Mouse (Mus musculus): Measurements from ENCODE around the gene Ski. TPM values are rescaled to one million over a fixed set of nuclear protein-coding genes. Genes with fewer than 3 reads are reported as not detected.
A peak's percentile ranks its signal among the peaks of the same experiment; 100 is the strongest.

The Ski gene
- polyA plus RNA-seq, 1 experiment from 2014 or later, result 15.1 TPM

- no peak overlapping the region for H3K27ac ChIP-seq (ENCODE audit: low read depth, low read length)
- DNase-seq (ENCODE audit: low spot score), result no peak
- peaks cover 76% of the 10 kb centered on the region for H3K4me1 ChIP-seq (ENCODE audit: control insufficient read depth, insufficient read depth, low read length)
- H3K9me3 ChIP-seq (ENCODE audit: control insufficient read depth, low read length), result no peaks in the 10 kb centered on the region
- no peaks in the 10 kb centered on the region for H3K27me3 ChIP-seq (ENCODE audit: control insufficient read depth, insufficient read depth, low read length)
- no peak for ATAC-seq (ENCODE audit: insufficient read depth, low FRiP score, low TSS enrichment)
- 68% methylated on average over 9 of the region's 9 CpGs for WGBS
- no peak overlapping the region; the same call in 1 of the 2 replicates for H3K9ac ChIP-seq (ENCODE audit: low read length)
- H3K36me3 ChIP-seq (ENCODE audit: control insufficient read depth, insufficient read depth, low read length), result no peaks in the 10 kb centered on the region; the same call in 1 of the 2 replicates
- peak overlapping the region; percentile 96; the same call in 1 of the 2 replicates for H3K4me3 ChIP-seq (ENCODE audit: low read depth, low read length)
- H3K4me2 ChIP-seq (ENCODE audit: low read depth), result peak overlapping the region; percentile 100
These were observed 4.2 kb downstream of the Ski start for GRCm38 (mm10) chr4:155218104-155218732.

GRCm38 (mm10) chr4:155217241-155218103, 4.9 kb downstream of the Ski start:
- no peak for DNase-seq (ENCODE audit: low spot score)
- H3K27ac ChIP-seq (ENCODE audit: low read depth, low read length), result no peak overlapping the region
- no peak overlapping the region; the same call in 1 of the 2 replicates for H3K4me3 ChIP-seq (ENCODE audit: low read depth, low read length)
- no peaks in the 10 kb centered on the region for H3K27me3 ChIP-seq (ENCODE audit: control insufficient read depth, insufficient read depth, low read length)
- H3K4me2 ChIP-seq (ENCODE audit: low read depth), result peak overlapping the region; percentile 24; the same call in 1 of the 2 replicates
- H3K9me3 ChIP-seq (ENCODE audit: control insufficient read depth, low read length), result no peaks in the 10 kb centered on the region
- H3K4me1 ChIP-seq (ENCODE audit: control insufficient read depth, insufficient read depth, low read length), result peaks cover 76% of the 10 kb centered on the region
- H3K36me3 ChIP-seq (ENCODE audit: control insufficient read depth, insufficient read depth, low read length), result no peaks in the 10 kb centered on the region; the same call in 1 of the 2 replicates
- no peak for ATAC-seq (ENCODE audit: insufficient read depth, low FRiP score, low TSS enrichment)
- H3K9ac ChIP-seq (ENCODE audit: low read length), result no peak overlapping the region
- WGBS, result 43% methylated on average over 12 of the region's 12 CpGs

- H3K36me3 ChIP-seq (ENCODE audit: control insufficient read depth, insufficient read depth, low read length), result no peaks in the 10 kb centered on the region; the same call in 1 of the 2 replicates
- no peak overlapping the region for H3K4me3 ChIP-seq (ENCODE audit: low read depth, low read length)
- H3K9me3 ChIP-seq (ENCODE audit: control insufficient read depth, low read length), result no peaks in the 10 kb centered on the region
- no peak overlapping the region for H3K9ac ChIP-seq (ENCODE audit: low read length)
- WGBS, result 66% methylated on average over 12 of the region's 12 CpGs
- no peak overlapping the region for H3K4me2 ChIP-seq (ENCODE audit: low read depth)
- no peaks in the 10 kb centered on the region for H3K27me3 ChIP-seq (ENCODE audit: control insufficient read depth, insufficient read depth, low read length)
- DNase-seq (ENCODE audit: low spot score) (no peak), ATAC-seq (ENCODE audit: insufficient read depth, low FRiP score, low TSS enrichment) (no peak)
- peaks cover 73% of the 10 kb centered on the region for H3K4me1 ChIP-seq (ENCODE audit: control insufficient read depth, insufficient read depth, low read length)
- H3K27ac ChIP-seq (ENCODE audit: low read depth, low read length), result no peak overlapping the region
These were observed 6.4 kb downstream of the Ski start for GRCm38 (mm10) chr4:155215773-155216630.

GRCm38 (mm10) chr4:155215203-155215602, 7.2 kb downstream of the Ski start:
- H3K9ac ChIP-seq (ENCODE audit: low read length), result no peak overlapping the region
- no peak overlapping the region for H3K4me3 ChIP-seq (ENCODE audit: low read depth, low read length)
- H3K4me2 ChIP-seq (ENCODE audit: low read depth), result no peak overlapping the region
- no peak for DNase-seq (ENCODE audit: low spot score)
- peaks cover 68% of the 10 kb centered on the region for H3K4me1 ChIP-seq (ENCODE audit: control insufficient read depth, insufficient read depth, low read length)
- H3K27ac ChIP-seq (ENCODE audit: low read depth, low read length), result no peak overlapping the region
- no peaks in the 10 kb centered on the region for H3K27me3 ChIP-seq (ENCODE audit: control insufficient read depth, insufficient read depth, low read length)
- ATAC-seq (ENCODE audit: insufficient read depth, low FRiP score, low TSS enrichment), result no peak
- H3K36me3 ChIP-seq (ENCODE audit: control insufficient read depth, insufficient read depth, low read length), result no peaks in the 10 kb centered on the region; the same call in 1 of the 2 replicates
- WGBS, result 56% methylated on average over 9 of the region's 9 CpGs
- H3K9me3 ChIP-seq (ENCODE audit: control insufficient read depth, low read length), result no peaks in the 10 kb centered on the region

GRCm38 (mm10) chr4:155214793-155215192, 7.6 kb downstream of the Ski start:
- H3K4me2 ChIP-seq (ENCODE audit: low read depth), result no peak overlapping the region
- no peak overlapping the region for H3K9ac ChIP-seq (ENCODE audit: low read length)
- no peak for ATAC-seq (ENCODE audit: insufficient read depth, low FRiP score, low TSS enrichment)
- H3K4me1 ChIP-seq (ENCODE audit: control insufficient read depth, insufficient read depth, low read length), result peaks cover 64% of the 10 kb centered on the region
- 71% methylated on average over 10 of the region's 10 CpGs for WGBS
- H3K9me3 ChIP-seq (ENCODE audit: control insufficient read depth, low read length), result no peaks in the 10 kb centered on the region
- no peaks in the 10 kb centered on the region for H3K27me3 ChIP-seq (ENCODE audit: control insufficient read depth, insufficient read depth, low read length)
- H3K27ac ChIP-seq (ENCODE audit: low read depth, low read length), result no peak overlapping the region
- no peak for DNase-seq (ENCODE audit: low spot score)
- H3K36me3 ChIP-seq (ENCODE audit: control insufficient read depth, insufficient read depth, low read length), result no peaks in the 10 kb centered on the region; the same call in 1 of the 2 replicates
- no peak overlapping the region for H3K4me3 ChIP-seq (ENCODE audit: low read depth, low read length)

- Histone ChIP-seq H3K27ac (ENCODE audit: low read depth, low read length) (no peak overlapping the region), H3K36me3 (ENCODE audit: control insufficient read depth, insufficient read depth, low read length) (no peaks in the 10 kb centered on the region; the same call in 1 of the 2 replicates), H3K9me3 (ENCODE audit: control insufficient read depth, low read length) (no peaks in the 10 kb centered on the region), H3K9ac (ENCODE audit: low read length) (no peak overlapping the region), H3K4me1 (ENCODE audit: control insufficient read depth, insufficient read depth, low read length) (peaks cover 58% of the 10 kb centered on the region), H3K4me3 (ENCODE audit: low read depth, low read length) (no peak overlapping the region), H3K27me3 (ENCODE audit: control insufficient read depth, insufficient read depth, low read length) (no peaks in the 10 kb centered on the region), H3K4me2 (ENCODE audit: low read depth) (no peak overlapping the region)
- 72% methylated on average over 6 of the region's 6 CpGs for whole genome bisulfite sequencing
- DNase-seq (ENCODE audit: low spot score) (no peak), ATAC-seq (ENCODE audit: insufficient read depth, low FRiP score, low TSS enrichment) (no peak)
These were observed 8.2 kb downstream of the Ski start for GRCm38 (mm10) chr4:155214188-155214587.

- Histone ChIP-seq H3K9me3 (ENCODE audit: control insufficient read depth, low read length) (no peaks in the 10 kb centered on the region), H3K9ac (ENCODE audit: low read length) (no peak overlapping the region), H3K4me1 (ENCODE audit: control insufficient read depth, insufficient read depth, low read length) (peaks cover 54% of the 10 kb centered on the region), H3K4me3 (ENCODE audit: low read depth, low read length) (no peak overlapping the region), H3K27me3 (ENCODE audit: control insufficient read depth, insufficient read depth, low read length) (no peaks in the 10 kb centered on the region), H3K4me2 (ENCODE audit: low read depth) (no peak overlapping the region), H3K27ac (ENCODE audit: low read depth, low read length) (no peak overlapping the region), H3K36me3 (ENCODE audit: control insufficient read depth, insufficient read depth, low read length) (no peaks in the 10 kb centered on the region; the same call in 1 of the 2 replicates)
- ATAC-seq (ENCODE audit: insufficient read depth, low FRiP score, low TSS enrichment) (no peak), DNase-seq (ENCODE audit: low spot score) (no peak)
- 70% methylated on average over 6 of the region's 6 CpGs for WGBS
These were observed 8.7 kb downstream of the Ski start for GRCm38 (mm10) chr4:155213752-155214054.

GRCm38 (mm10) chr4:155213052-155213751, 9.2 kb downstream of the Ski start:
- no peak overlapping the region for H3K9ac ChIP-seq (ENCODE audit: low read length)
- no peak overlapping the region for H3K4me3 ChIP-seq (ENCODE audit: low read depth, low read length)
- H3K36me3 ChIP-seq (ENCODE audit: control insufficient read depth, insufficient read depth, low read length), result no peaks in the 10 kb centered on the region
- no peaks in the 10 kb centered on the region for H3K27me3 ChIP-seq (ENCODE audit: control insufficient read depth, insufficient read depth, low read length)
- no peak overlapping the region for H3K4me2 ChIP-seq (ENCODE audit: low read depth)
- H3K9me3 ChIP-seq (ENCODE audit: control insufficient read depth, low read length), result no peaks in the 10 kb centered on the region
- peaks cover 54% of the 10 kb centered on the region for H3K4me1 ChIP-seq (ENCODE audit: control insufficient read depth, insufficient read depth, low read length)
- H3K27ac ChIP-seq (ENCODE audit: low read depth, low read length), result no peak overlapping the region
- DNase-seq (ENCODE audit: low spot score) (no peak), ATAC-seq (ENCODE audit: insufficient read depth, low FRiP score, low TSS enrichment) (no peak)
- 64% methylated on average over 9 of the region's 9 CpGs for WGBS
